Mouse (Mus musculus): ENCODE results near the gene Fig4. TPM values are rescaled to one million over a fixed set of nuclear protein-coding genes. Genes with fewer than 3 reads are reported as not detected.

Fig4 gene
- total RNA-seq, 2 experiments from 2014 or later = 25.3 to 26.6 TPM

GRCm38 (mm10) chr10:41153229-41153750 is 149.8 kb downstream of the Fig4 start:
- DNase-seq (ENCODE audit: low spot score in 2 of 2) = no peak
- intact Hi-C loops (cut with DNase I) = no loop called here

- no peak for DNase-seq (ENCODE audit: low spot score in 2 of 2)
- intact Hi-C loops (cut with DNase I) = no loop called here
Observed at GRCm38 (mm10) chr10:41151901-41152300, 151.2 kb downstream of the Fig4 start.

GRCm38 (mm10) chr10:41151441-41151840 is 151.6 kb downstream of the Fig4 start:
- DNase-seq (ENCODE audit: low spot score in 2 of 2) = peak; percentile 6 to 27
- intact Hi-C loops (cut with DNase I) = no loop called here

- DNase-seq (ENCODE audit: low spot score in 2 of 2) = no peak
- intact Hi-C loops (cut with DNase I) = no loop called here
Observed at GRCm38 (mm10) chr10:41151021-41151420, 152.0 kb downstream of the Fig4 start.

GRCm38 (mm10) chr10:41150496-41150895 is 152.6 kb downstream of the Fig4 start:
- DNase-seq (ENCODE audit: low spot score in 2 of 2) = no peak
- intact Hi-C loops (cut with DNase I) = no loop called here

- DNase-seq (ENCODE audit: low spot score in 2 of 2) = no peak
- intact Hi-C loops (cut with DNase I) = no loop called here
Observed at GRCm38 (mm10) chr10:41149307-41149706, 153.8 kb downstream of the Fig4 start.

- DNase-seq (ENCODE audit: low spot score in 2 of 2) = peak in 1 of 2 experiments; percentile 21
- intact Hi-C loops (cut with DNase I) = no loop called here
Observed at GRCm38 (mm10) chr10:41146141-41146540, 156.9 kb downstream of the Fig4 start.

Other genes with a start within 250 kb of the Fig4 start
- 1 to 10 TPM; 7.8 to 7.9 TPM for gene Gpr6, start 231.0 kb downstream of the Fig4 start, total RNA-seq (2021)
- gene Ak9, start 720 bp upstream of the Fig4 start, total RNA-seq (2021) = under 1 TPM; 0.05 TPM
- 10 to 100 TPM; 16.3 to 22.7 TPM for gene Zbtb24, start 147.1 kb upstream of the Fig4 start, total RNA-seq (2021)
- 10 to 100 TPM; 17.3 to 19.6 TPM for gene Mical1, start 173.1 kb upstream of the Fig4 start, total RNA-seq (2021)
- gene Smpd2, start 187.1 kb upstream of the Fig4 start, total RNA-seq (2021) = 10 to 100 TPM; 18.5 to 20.6 TPM
- gene Ppil6, start 187.2 kb upstream of the Fig4 start, total RNA-seq (2021) = 1 to 10 TPM; 6.5 to 9.3 TPM
- gene Cd164, start 216.2 kb upstream of the Fig4 start, total RNA-seq (2021) = 10 to 100 TPM; 59.0 to 64.6 TPM

Measured in left cerebral cortex, postnatal 36 days (tissue).